Mouse (Mus musculus) olfactory bulb, adult 2 months (tissue): Measurements from ENCODE around the gene Irak1bp1.

Experiments
- CTCF ChIP-seq: fragments of 200-500 bp; IDR thresholded peaks from 2 replicates; pipeline ENCODE4 v1.5.1; 2012; ENCODE audit warnings: low read depth, mild to moderate bottlenecking, low read length, moderate library complexity; ENCODE audit not compliant: insufficient read depth
- POLR2A ChIP-seq: fragments of 200-500 bp; IDR thresholded peaks from 2 replicates; pipeline ENCODE4 v1.6.1; 2012; ENCODE audit warnings: mild to moderate bottlenecking, low read depth, low read length, moderate library complexity; ENCODE audit not compliant: insufficient read depth

GRCm38 (mm10) chr9:82835921-82836320 lies 6.6 kb downstream of the Irak1bp1 start:
- TF ChIP-seq CTCF = no peak
- TF ChIP-seq POLR2A = no peak
